Mouse (Mus musculus): ENCODE data around the gene Chpf.

Chpf gene

DNA sequence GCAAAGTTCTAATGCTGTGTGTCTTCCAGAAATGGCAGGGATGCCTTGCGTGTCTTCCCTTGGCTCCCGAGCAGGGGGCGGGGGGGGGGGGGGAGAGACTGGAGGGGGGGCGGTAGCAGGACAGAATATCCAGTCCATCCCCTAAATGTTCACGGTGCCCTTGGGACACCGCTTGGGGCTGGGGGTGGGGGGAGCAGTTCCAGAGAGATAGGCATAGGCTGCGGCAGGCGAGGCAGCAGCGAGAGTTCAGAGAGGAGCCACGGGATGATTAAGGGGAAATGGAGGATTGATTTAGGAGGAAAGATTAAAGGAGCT, 21.4 kb downstream of the Chpf start:
- DNase-seq = no peak

DNA sequence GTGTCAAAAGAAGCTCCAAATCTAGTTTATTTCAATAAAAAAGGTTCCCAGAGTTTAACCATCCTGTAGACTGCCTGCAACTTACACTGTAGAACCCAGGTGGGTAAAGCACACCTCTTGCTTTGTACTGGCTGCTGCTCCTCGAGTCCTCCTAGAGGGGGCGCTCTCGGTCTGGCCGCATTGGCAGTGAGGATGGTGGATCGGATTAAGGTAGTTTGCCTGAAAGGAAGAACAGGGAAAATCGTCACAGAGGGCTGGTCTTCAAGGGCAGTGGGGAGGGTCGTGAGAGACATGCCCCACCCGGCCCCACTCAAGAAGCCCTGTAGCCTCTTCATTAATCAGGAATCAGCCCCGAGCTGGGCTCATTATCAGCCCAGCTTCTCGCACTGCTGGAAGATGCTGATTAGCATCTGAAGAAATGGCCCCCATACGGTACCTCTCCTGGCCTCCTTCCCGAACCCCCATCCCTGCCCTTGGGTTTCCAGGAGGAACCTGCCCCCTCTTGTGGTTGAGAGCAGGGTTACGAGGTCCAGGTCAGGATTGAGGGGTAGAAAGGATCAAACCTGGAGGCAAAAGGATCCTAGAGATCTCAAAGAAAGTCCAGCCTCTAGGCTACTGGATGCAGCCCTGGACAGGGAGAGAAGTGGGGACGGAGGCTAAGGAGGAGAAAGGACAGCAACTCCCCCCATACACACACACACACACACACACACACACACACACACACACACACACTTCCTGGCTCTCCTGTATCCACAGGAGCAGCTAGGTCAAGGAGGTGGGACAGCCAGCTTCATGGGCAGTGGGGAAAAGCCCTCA, 22.2 kb downstream of the Chpf start:
- DNase-seq = peak; percentile 65

DNA sequence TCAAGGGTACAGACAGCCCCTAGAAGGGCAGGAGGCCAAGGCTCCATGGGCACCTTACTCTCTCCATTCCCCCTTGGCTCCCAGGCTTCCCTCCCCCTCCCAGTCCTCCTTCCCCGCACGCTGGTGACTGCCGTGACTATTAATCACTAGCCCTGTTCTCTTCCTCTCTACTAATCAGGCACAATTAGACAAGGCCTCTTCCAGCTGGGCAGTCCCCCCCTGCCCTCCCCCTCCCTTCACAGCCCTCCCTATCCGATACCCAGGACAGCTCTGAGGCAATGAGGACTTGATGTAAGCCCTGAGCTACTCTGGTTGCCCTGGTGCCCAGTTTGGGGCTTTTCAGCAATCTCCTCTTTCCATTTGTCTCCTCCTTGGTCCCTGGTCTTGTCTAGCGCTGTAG, 23.2 kb downstream of the Chpf start:
- DNase-seq = peak; percentile 89

DNA sequence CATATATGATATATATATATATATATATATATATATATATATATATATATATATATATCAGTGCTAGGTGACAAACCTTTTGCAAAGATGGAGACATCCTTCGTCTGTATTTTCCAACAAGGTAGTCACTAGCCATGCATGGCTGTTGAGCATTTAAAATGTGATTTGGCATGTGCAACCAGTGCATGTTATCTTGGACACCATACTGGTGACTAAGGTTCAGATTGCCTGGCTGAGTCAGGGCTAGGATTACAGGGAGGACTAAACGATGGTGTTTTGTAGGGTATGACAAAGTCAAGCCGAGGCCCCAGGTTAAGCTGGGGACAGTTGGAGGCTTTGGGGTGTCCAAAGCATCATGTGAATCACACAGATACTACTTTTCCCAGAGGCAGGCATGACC, 23.7 kb downstream of the Chpf start:
- no peak for DNase-seq

DNA sequence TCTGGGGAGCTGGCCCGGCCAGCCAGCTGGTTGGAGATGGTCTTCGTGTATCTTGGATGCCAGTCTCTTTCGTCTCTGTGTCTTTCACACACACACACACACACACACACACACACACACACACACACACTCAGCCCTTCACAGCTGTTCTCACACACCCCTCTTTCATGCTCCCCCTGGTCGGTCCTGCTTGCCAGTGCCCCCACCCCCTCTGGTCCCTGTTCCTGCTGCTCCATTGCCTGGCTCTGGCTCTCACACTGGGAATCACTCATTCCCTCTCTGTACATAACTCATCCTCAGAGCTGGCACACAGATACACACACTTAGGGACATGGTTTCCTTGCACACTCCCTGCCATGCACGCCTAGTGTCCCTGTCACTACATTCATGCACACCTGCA, 27.2 kb downstream of the Chpf start:
- DNase-seq = peak; percentile 15

DNA sequence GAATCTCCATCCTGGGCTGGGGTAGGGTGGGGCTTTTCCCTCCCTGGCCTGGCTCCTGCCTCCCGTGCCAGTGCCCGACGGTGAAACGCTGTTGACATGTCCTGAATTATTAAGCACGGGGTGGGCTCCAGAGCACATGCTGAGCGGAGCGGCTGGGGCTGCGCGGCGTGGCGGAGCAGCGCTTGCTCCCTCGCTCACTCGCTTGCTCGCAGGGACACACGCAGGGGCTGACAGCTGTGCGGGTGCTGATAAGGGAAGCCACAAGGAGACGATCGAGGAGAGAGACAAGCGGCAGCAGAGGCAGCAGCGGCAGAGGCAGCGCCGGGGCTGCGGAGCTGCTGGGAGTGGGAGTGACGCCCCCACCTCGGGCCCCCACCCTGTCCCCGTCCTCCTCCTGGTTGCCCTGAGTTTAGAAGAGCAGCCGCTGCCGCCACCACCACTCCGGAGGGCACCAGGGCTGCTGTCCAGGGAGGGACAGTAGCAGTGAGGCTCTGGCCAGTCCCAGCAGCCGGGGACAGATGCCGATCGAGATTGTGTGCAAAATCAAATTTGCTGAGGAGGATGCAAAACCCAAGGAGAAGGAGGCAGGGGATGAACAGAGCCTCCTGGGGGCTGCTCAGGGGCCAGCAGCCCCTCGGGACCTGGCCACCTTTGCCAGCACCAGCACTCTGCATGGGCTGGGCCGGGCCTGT, 28.6 kb downstream of the Chpf start, which contains the start of gene Asic4:
TSS of gene Asic4 (plus strand) at position 123 of the 692 bp plus-strand sequence.
- DNase-seq = peak; percentile 67

DNA sequence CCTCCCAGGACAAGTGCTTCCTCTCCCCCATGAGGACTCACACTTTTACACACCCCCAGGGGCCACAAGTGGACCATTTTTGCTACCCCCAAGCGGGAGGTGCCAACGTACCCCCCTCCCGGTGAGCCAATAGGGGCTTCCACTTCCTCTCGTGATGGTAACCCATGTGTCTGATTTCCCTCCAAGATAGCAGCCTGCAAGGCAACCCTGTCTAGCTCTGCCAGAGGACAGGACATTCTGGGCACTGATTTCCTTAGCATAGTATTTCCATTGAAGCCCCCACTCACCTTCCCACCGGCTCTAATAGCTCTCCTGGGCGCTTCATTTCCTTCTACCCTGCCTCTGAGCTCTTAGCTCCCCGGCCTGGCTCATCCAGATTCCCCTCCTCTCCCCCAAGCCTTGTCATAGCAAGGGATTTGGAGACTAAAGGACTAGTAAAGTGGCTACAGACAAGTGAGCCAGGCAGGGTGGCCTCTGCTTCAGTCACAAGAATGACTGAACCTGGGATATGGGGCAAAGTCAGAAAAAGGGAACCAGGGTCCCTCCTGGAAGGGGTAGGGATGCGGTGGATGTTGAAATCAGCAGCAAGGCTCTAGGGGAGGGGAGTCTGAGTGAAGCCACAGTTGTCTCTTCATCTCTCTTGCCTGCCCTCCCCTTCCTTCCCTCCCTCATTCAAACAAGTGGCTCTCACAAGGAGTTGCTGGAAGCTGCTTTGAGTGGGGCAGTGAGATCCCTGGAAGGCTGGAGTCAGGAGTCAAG, 29.6 kb downstream of the Chpf start:
- DNase-seq = peak; percentile 34

DNA sequence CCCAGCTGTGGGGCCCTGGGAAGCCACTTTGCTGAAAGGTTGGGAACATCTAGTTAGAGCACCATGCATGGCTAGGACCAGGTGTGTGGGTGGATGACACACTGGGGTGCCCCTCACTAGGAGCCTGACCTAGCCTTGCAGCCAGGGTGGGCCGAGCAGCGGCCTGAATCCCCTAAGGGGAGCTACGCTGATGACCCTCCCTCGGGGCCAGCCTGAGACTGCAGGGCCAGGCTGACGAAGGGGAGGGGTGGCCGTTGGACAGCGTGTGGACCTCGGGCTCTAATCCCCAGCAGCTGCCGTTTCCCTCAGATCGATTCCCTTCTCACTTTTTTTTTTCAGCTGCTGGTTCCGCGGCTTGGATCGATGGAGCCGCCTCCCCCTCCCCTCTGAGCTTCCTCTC, 30.2 kb downstream of the Chpf start:
- DNase-seq = peak; percentile 82

DNA sequence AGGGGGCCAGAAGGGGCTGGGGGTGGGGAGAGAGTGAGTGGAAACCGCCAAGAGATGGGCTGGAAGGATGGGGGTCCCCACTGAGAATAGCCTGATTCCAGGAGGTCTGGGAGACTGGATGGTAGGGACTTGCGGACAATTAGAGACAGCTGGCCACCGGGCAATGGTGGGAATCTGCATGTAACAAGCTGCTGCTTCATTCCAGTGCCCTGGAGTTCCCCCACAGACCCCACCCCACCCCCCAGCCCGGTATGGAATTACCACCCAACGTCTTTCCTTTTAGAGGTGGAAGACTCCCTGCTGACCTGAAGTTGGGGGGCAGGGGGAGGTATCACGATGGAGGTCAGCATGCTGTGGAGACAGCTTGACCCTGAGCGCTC, 31.1 kb downstream of the Chpf start:
- DNase-seq = no peak

DNA sequence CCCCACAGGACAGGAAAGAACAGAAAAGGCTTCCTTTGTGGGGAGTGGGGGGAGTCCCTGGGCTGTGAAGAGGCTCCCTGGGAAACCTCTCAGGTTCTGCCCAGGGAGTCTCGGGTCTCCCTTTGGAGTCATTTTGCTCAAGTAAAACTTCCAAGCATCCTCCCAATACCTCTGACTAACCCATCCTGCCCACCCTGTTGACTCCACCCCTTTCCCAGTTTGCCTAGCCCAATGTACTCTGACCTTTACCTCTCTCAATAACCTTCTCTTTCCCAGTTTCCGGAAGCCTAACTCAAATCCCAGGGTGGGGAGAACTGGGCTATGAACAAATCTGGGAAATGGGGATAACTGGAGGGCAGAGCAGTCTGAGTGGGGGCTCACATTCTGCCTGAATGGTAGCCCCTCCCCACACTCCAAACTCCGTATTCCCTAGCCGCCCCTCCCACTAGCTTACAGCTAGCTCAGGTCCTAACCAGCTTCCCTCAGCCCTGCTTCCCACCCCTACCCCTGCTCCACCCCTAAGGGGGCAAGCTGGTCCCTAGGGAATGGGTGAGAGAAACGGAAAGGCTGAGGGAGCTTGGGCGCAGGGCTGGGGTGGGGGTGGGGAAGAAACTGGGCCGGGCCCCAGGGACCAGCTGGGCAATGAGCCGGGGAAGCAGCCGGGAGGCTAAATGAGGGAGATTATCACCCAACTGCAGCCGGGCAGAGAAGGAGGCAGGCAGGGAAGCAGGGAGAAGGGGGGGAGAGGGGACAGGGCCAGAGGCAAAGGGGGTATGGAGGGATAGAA, 31.6 kb downstream of the Chpf start:
- peak; percentile 92 for DNase-seq

DNA sequence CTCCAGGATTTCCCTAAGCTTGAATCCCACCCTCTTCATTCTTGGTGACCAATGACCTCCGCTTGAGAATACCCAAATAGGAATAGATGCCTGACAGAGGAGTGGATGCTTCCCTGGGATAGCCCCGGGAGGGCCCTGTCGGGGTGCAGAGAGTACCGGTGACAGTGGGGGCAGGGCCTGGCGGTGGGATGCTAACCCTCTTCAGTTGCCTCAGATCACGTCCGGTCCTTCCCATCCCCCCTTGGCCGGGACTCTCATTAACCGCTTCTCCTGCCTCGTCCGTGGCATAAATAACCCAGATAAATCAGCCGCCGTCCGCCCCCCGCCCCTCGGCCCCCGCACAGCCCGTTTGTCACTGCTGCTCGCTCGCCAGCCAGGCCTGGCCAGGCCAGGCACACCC, 32.5 kb downstream of the Chpf start:
- DNase-seq = peak; percentile 76

DNA sequence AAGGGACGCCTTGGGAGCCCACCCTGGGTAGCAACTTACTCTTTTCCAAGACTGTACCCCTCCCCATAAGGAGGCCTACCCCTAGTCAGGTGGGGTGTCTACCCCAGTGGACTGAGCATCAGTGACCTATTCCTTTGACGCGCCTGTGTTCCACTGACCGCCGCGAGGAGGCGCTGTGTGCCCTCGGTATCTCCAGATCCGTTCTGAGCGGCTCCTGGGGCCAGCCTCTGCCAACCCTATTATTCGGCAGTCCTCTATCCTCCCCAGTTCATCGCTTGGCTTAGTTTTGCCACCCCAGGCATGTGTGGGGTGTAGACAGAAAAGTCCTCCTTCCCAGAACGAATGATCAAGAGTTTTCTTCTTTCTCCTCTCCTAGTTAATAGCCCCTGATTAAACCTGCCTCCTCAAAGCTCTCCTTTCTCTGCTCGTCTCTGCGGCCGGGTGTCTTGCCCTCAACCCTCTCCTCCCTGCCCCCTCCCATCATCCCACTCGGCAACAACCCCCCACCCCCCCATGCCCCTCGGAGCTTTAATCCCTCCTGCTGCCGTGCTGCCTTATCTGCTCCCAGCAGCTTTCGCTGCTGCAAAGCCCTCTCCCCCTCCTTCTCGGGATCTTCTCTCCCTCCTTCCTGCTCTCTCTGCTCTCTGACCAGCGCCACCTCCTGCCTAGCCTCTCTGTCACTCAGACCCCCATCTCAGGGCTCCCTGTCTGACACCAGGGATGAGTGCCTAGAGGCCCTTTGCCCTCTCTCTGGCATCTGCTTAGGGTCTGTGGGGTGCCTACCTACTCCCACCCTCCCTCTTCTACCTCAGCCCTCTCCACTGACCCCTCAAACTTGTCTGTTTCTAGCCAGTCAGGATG, 33.1 kb downstream of the Chpf start:
- peak; percentile 88 for DNase-seq

DNA sequence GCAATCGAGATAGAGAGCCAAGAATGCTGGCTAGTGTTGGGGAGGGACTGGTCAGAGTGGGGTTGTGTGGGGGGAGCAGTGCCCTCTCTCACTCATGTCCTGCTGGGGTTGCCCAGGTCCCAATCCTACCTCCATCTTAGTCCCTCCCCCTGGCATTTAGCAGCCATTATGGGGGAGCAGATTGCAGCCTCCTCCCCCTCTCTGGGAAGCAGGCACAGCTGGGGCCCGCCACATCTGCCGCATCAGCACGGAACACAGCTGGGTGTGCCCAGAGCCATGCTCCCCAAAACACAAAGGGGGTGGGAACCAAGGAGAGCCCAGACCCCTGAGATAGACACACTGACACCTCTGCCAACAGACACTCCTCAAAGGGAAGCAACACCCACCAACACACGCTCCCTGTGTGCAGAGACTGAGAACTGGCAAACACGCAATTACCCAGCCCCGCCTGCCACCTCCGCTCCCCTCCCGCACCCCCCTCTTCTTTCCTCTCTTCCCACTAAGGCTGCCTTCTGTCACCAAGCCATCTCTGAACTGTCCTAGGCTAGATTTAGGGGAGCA, 33.9 kb downstream of the Chpf start:
- DNase-seq = no peak

DNA sequence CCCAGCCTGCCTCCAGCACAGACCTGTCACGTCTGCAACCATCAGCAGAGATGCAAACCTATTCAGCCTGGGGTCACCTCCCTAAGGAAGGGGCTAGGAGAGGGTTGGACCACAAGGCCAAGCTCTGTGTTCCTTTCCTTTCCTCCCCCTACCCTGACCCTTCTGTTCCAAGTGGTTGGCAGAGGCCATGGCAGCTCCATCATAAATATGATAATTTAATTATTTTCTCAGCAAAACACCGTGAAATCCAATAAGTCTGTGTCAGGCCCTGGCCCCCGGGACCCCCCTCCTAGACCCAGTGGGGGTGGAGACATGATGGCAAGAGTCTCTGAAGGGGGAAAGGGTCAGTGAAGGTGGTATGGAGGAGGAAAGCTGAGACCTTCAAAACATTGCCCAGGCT, 34.9 kb downstream of the Chpf start:
- DNase-seq = peak; percentile 52

DNA sequence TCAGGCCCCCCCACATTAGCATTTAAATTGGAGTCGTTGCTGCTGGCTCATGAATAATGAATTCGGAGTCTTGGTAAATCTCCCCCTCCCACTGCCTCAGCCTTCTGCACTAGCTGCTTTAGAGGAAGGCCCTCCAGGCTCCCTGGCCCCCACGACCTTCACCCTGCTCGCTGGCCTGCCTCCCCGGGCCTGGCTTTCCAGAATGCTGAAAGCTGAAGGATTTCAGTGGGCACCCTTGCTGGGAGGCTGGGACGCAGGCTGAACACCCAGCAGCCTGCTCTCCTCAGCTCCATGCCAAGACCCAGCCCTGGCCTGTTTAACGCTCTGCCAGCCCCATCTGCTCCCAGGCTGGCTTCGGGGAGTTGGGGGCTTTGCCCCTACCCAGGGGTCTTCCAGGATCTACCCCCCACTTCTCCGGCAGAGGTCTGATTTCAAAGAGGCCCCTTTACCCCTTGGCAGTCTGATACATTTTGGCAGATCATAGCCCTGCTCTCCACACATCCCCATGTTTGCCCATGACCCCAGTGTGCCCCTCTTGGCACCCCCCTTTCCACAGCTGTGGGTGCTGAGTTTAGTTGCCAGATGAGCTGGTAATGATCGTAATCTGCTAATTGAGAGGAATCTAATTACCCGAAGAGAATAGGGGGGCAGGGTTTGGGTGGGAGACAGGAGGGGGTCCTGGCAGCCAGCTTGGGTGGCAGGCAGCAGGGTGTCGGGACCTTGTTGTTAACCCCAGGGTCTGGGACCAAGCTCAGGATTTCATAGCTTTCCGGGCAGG, 35.7 kb downstream of the Chpf start:
- peak; percentile 51 for DNase-seq

DNA sequence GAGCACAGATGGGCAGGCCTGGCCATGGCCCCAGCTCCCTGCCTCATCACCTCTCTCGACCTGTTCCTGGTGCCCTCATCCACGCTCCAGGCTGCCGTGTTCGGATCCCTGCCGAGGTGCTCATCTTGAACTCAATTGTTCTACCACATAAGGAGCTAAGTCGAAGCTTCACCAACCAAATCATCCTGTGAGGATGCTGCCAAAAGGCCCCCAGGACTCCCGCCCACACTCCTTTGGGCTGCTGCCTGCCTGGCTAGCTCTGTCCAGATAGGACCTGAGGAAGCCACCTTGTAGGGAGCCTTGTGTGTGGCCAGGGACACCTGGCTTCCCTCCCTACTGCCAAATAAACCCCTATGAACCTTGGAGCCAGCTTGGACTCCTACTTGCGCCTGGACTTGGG, 36.3 kb downstream of the Chpf start:
- DNase-seq = no peak

DNA sequence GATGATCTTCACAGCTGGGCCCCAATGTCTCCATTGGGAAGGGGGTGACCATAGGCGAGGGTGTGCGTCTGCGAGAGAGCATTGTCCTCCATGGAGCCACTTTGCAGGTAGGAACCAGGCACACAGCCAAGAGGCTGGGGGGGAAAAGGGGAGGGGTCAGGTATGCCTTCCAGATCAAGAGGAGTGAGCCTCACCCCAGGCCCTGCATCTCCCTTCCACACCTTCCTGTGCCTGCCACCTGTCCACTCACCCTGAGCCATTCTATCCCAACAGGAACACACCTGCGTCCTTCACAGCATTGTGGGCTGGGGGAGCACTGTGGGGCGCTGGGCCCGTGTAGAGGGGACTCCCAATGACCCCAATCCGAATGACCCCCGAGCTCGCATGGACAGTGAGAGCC, 36.9 kb downstream of the Chpf start:
- DNase-seq = no peak

DNA sequence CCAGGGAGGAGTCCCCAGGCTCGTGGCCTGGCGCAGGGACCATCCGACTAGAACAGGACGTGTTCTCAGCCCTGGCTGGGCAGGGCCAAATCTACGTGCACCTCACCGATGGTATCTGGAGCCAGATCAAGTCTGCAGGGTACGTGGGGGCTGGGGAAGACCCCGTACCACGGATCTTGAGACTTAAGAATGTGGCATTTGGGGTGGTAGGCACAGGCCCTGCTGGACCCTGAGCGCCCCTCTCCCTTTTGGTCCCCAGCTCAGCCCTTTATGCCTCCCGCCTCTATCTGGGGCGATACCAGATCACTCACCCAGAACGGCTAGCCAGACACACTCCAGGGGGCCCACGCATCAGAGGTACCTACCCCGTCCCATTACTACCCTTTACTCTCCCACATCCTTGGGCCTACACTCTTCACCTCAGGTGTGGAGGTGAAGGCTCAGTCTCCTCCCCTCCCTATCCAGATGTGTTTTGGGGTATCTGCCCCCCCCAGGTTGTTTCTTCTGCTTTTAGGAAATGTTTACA, 37.6 kb downstream of the Chpf start:
- no peak for DNase-seq

DNA sequence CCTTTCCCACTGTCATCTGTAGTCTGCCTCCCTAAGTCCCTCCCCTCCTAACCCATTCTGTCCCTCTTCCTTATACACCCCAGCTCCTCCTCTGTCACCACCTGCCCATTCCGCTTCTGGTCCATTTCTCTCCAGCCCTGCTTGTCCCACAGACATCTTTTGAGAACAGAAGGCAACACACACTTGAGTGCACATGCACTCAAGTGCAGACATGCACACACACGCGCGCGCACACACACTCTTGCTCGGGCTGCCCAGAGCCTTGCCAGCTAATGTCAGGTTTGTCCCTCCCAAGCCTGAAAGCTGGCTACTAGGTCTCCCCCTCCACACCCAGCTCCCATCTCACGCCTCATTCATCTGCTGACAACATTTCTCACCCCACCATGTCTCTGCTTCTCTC, 38.4 kb downstream of the Chpf start:
- DNase-seq = no peak

DNA sequence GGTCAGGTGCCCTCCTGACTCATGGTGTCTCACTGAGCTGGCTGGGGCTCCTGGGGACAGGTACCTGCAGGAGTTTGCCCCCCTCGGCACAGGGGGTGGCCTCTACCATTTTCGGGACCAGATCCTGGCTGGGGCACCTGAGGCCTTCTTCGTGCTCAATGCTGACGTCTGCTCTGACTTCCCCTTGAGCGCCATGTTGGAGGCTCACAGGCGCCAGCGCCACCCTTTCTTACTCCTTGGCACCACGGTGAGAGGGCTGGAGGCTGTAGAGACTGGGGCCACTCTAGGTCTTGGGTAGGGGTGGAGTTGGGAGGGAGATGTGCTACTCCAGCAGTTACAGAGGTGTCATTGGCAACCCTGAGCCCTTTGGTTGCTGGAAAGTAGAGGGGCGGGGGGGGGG, 40.3 kb downstream of the Chpf start:
- no peak for DNase-seq

Data from retina, postnatal 1 day (tissue).